Mouse (Mus musculus): ENCODE data around the gene Akap13. TPM values are rescaled to one million over a fixed set of nuclear protein-coding genes. Genes with fewer than 3 reads are reported as not detected.

Akap13 gene
- polyA plus RNA-seq, 1 experiment = 5.4 TPM

DNA sequence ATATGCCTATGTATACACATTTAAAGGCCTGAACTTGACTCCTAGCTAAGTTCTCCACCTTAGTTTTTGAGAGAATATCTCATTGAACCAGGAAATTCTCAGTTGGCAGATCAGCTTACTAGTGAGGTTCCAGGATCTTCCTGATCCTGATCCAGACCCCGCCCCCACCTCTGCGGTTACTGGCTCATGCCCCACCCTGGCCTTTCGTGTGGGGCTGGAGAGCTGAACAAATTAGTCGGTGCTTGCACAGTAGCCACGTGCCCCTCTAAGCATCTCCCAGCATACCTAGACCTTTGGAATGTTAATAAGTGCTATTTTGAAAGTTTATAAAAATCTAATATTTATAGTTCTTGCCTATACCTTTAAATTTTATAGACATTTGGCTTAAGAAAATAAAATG, 139.5 kb downstream of the Akap13 start:
- Histone ChIP-seq H3K27ac (ENCODE audit: insufficient read depth, low read length) (no peak overlapping the region), H3K27me3 (ENCODE audit: control insufficient read depth, insufficient read depth, low read length) (no peaks in the 10 kb centered on the region), H3K4me3 (replicated peaks; ENCODE audit: insufficient read depth, low read depth, low read length) (no peak overlapping the region), H3K4me1 (ENCODE audit: control insufficient read depth, insufficient read depth, low read length) (no peaks in the 10 kb centered on the region)
- no peak for DNase-seq
- no peak for TF ChIP-seq CTCF (IDR thresholded peaks at IDR 0.05; ENCODE audit: borderline replicate concordance, insufficient read depth, low read depth, low read length)
- no peak for TF ChIP-seq POLR2A (IDR thresholded peaks at IDR 0.05; ENCODE audit: borderline replicate concordance, insufficient read depth, low read length)
- 46% methylated on average over 5 of the region's 5 CpGs for WGBS

DNA sequence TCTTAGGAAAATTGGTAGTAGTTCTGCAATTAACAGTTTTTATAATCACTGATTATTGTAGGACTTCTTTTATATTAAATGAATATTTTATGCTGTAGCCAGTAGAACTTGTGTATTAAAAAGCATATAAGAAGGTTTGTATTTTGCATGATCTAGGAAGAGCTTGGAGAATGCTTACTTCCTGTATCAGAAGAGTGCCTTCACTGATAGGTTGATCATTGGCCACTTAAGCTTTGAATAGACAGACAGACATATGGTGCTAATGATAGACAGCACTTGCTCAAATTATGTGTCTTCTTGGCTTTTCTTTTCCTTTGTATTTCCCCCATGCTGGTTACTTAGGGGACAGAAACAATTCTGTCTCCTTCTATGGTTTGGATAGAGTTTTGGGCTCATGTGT, 139.9 kb downstream of the Akap13 start:
- TF ChIP-seq POLR2A (IDR thresholded peaks at IDR 0.05; ENCODE audit: borderline replicate concordance, insufficient read depth, low read length) (no peak), CTCF (IDR thresholded peaks at IDR 0.05; ENCODE audit: borderline replicate concordance, insufficient read depth, low read depth, low read length) (no peak)
- Histone ChIP-seq H3K4me3 (replicated peaks; ENCODE audit: insufficient read depth, low read depth, low read length) (no peak overlapping the region), H3K27me3 (ENCODE audit: control insufficient read depth, insufficient read depth, low read length) (no peaks in the 10 kb centered on the region), H3K4me1 (ENCODE audit: control insufficient read depth, insufficient read depth, low read length) (no peaks in the 10 kb centered on the region), H3K27ac (ENCODE audit: insufficient read depth, low read length) (no peak overlapping the region)
- DNase-seq = no peak

DNA sequence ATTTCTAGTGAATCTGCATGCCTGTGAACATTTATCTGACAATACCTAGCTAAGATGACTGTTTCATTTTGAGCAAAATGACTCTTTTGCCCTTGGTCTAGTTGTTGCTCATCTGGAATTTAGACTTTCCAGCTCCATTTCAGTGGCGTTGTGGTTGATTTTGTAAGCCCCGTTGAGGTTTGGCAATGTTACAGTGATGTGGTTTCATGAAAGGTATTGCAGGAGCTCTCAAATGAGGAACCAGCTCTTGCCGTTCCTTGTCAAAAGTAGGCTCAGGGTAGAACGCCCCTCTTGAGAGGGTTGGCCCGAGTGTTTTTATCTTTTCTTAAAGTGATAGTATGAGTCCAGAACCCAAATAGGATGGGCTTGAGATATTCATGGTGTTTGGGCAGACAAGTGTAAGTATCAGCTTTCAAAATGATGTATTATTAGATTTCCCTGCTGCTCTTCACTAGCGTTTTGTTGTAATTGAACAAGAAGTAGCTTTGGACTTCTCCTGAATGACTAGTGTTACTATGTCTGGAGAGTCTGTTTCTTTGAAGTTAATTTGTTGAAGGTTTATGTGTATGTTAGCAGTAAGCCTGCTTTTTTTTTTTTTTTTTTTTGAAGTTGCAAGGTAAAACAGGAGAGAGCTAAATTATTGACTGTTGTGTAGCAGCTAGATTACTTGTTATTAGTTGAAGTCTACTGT, 140.9 kb downstream of the Akap13 start:
- no peak for DNase-seq
- H3K4me1 ChIP-seq (ENCODE audit: control insufficient read depth, insufficient read depth, low read length) = no peaks in the 10 kb centered on the region
- no peak overlapping the region for H3K4me3 ChIP-seq (replicated peaks; ENCODE audit: insufficient read depth, low read depth, low read length)
- no peak overlapping the region for H3K27ac ChIP-seq (ENCODE audit: insufficient read depth, low read length)
- 77% methylated on average over 6 of the region's 6 CpGs for WGBS
- no peak for TF ChIP-seq CTCF (IDR thresholded peaks at IDR 0.05; ENCODE audit: borderline replicate concordance, insufficient read depth, low read depth, low read length)
- no peak for TF ChIP-seq POLR2A (IDR thresholded peaks at IDR 0.05; ENCODE audit: borderline replicate concordance, insufficient read depth, low read length)
- H3K27me3 ChIP-seq (ENCODE audit: control insufficient read depth, insufficient read depth, low read length) = no peaks in the 10 kb centered on the region

DNA sequence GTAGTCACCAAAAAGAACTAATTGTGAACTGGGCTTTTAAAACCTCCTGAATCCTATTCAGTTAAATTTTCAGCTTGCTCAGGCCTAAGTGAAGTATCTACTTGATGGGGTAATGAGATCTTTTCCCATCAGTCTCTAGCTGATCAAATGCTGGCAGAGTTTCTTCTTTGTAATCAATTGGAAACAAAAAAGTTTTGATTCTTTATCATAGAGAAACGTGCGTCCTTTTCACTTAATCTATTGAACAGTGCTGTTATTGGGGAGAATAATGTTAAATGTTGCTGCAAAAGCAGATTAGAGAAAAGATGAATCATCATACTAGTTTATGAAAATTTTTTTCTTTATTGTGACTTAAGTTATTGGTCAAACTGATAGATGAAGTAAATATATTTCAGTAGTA, 142.5 kb downstream of the Akap13 start:
- TF ChIP-seq CTCF (IDR thresholded peaks at IDR 0.05; ENCODE audit: borderline replicate concordance, insufficient read depth, low read depth, low read length) (no peak), POLR2A (IDR thresholded peaks at IDR 0.05; ENCODE audit: borderline replicate concordance, insufficient read depth, low read length) (no peak)
- H3K27me3 ChIP-seq (ENCODE audit: control insufficient read depth, insufficient read depth, low read length) = no peaks in the 10 kb centered on the region
- no peak overlapping the region for H3K27ac ChIP-seq (ENCODE audit: insufficient read depth, low read length)
- DNase-seq = no peak
- no peak overlapping the region for H3K4me3 ChIP-seq (replicated peaks; ENCODE audit: insufficient read depth, low read depth, low read length)
- WGBS = 92% methylated on average over 2 of the region's 2 CpGs
- no peaks in the 10 kb centered on the region for H3K4me1 ChIP-seq (ENCODE audit: control insufficient read depth, insufficient read depth, low read length)

DNA sequence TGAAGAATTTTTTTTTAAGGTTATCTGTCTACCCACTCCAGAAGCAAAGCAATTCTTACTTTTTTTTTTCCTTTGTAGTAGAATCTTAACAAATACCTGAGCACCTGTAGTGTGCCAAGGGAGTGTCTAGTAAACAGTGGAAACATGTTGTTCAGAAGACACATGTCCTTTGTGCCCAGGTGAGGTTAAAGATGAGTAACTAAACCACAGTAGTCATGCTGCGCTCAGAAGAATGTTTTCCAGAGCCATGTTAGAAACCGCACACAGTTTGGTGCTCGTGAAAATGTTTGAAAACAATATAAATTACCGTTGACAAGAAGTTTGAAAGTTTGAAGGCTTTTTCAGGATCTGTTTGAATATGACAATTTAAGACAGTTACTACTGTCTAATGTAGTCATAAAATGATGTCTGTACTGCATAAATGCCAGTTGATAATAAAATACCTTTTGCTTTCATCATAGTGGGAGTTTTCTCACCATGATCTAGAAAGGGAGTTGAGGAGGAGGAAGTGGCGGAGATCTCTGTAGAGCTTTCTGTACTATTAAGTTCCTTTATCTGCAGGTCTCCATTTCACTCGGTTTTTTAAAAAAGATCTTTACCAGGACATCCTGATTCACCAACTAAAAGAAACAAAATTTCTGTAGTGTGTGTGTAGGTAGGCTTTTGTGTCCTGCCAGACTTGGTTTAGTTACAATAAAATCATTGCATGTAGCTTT, 145.2 kb downstream of the Akap13 start:
- H3K27ac ChIP-seq (ENCODE audit: insufficient read depth, low read length) = no peak overlapping the region
- no peak for TF ChIP-seq POLR2A (IDR thresholded peaks at IDR 0.05; ENCODE audit: borderline replicate concordance, insufficient read depth, low read length)
- TF ChIP-seq CTCF (IDR thresholded peaks at IDR 0.05; ENCODE audit: borderline replicate concordance, insufficient read depth, low read depth, low read length) = no peak
- WGBS = 96% methylated on average over 6 of the region's 6 CpGs
- no peaks in the 10 kb centered on the region for H3K27me3 ChIP-seq (ENCODE audit: control insufficient read depth, insufficient read depth, low read length)
- DNase-seq = no peak
- H3K4me3 ChIP-seq (replicated peaks; ENCODE audit: insufficient read depth, low read depth, low read length) = no peak overlapping the region
- no peaks in the 10 kb centered on the region for H3K4me1 ChIP-seq (ENCODE audit: control insufficient read depth, insufficient read depth, low read length)

DNA sequence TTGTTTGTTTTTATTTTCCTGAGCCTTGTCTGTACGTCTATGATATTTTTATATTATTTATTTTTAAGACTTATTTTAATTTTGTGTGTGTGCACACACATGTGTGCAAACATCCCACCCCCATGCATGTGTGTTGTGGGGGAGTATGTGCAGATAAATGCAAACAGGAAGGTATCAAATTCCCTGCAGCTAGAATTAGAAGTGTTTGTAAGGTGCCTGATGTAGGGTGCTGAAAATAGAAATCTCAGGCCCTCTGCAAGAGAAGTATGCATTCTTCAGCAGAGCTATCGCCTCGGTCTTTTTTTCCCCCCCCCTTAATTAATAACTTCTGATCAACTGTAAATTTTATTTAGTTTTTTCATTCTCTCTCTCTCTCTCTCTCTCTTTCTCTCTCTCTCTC, 151.9 kb downstream of the Akap13 start:
- DNase-seq = no peak
- H3K4me3 ChIP-seq (replicated peaks; ENCODE audit: insufficient read depth, low read depth, low read length) = no peak overlapping the region
- no peaks in the 10 kb centered on the region for H3K27me3 ChIP-seq (ENCODE audit: control insufficient read depth, insufficient read depth, low read length)
- no peaks in the 10 kb centered on the region for H3K4me1 ChIP-seq (ENCODE audit: control insufficient read depth, insufficient read depth, low read length)
- WGBS = 90% methylated on average over 3 of the region's 3 CpGs
- no peak for TF ChIP-seq CTCF (IDR thresholded peaks at IDR 0.05; ENCODE audit: borderline replicate concordance, insufficient read depth, low read depth, low read length)
- TF ChIP-seq POLR2A (IDR thresholded peaks at IDR 0.05; ENCODE audit: borderline replicate concordance, insufficient read depth, low read length) = no peak
- H3K27ac ChIP-seq (ENCODE audit: insufficient read depth, low read length) = no peak overlapping the region

DNA sequence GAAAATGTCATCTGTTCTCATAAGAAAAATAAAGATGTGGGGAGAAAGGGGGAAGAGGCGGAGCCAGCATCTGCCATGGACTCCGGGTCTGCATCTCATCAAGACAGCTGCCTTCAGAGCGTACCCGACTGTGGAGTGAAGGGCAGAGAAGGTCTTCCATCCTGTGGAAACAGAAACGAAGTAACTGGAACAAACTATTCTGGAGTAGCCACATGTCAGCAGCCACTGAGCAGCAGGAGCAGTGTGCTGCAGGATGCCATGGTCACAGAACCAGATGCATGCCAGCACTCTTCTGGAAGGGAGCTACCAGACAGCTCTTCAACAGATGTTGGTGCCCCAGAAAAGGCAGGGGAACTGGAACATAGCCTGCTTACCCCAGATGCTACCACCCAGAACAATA, 153.4 kb downstream of the Akap13 start:
- Histone ChIP-seq H3K4me3 (replicated peaks; ENCODE audit: insufficient read depth, low read depth, low read length) (no peak overlapping the region), H3K27ac (ENCODE audit: insufficient read depth, low read length) (no peak overlapping the region), H3K4me1 (ENCODE audit: control insufficient read depth, insufficient read depth, low read length) (no peaks in the 10 kb centered on the region), H3K27me3 (ENCODE audit: control insufficient read depth, insufficient read depth, low read length) (no peaks in the 10 kb centered on the region)
- WGBS = 51% methylated on average over 5 of the region's 5 CpGs
- TF ChIP-seq CTCF (IDR thresholded peaks at IDR 0.05; ENCODE audit: borderline replicate concordance, insufficient read depth, low read depth, low read length) = no peak
- TF ChIP-seq POLR2A (IDR thresholded peaks at IDR 0.05; ENCODE audit: borderline replicate concordance, insufficient read depth, low read length) = no peak
- DNase-seq = no peak

Data from cerebellum, adult 2 months (tissue).